Mouse (Mus musculus): ENCODE measurements around the gene Haus4.
A peak's percentile ranks its signal among the peaks of the same experiment; 100 is the strongest.

Gene Haus4

GRCm38 (mm10) chr14:54494234-54494633, 60.2 kb downstream of the Haus4 start:
- DNase-seq, result peak; percentile 81

DNA sequence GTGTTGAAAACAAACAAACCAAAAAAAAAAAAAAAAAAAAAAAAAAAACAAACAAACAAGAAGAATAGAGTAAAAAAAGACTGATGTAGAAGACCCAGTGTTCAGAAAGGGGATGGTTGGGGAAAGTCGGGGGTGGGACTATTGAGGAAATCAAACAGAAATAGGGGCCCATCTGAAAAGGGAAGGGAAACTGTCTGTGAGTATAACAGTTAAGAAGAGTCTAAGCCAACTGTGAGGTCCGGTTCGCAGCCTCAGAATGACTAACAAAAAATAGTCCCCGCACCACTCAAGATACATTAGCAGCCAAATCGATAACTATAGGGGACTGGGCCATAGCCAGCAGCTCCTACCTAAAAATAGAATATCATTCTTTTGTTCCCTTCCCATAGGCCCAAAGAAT, 61.2 kb downstream of the Haus4 start:
- DNase-seq, result no peak

DNA sequence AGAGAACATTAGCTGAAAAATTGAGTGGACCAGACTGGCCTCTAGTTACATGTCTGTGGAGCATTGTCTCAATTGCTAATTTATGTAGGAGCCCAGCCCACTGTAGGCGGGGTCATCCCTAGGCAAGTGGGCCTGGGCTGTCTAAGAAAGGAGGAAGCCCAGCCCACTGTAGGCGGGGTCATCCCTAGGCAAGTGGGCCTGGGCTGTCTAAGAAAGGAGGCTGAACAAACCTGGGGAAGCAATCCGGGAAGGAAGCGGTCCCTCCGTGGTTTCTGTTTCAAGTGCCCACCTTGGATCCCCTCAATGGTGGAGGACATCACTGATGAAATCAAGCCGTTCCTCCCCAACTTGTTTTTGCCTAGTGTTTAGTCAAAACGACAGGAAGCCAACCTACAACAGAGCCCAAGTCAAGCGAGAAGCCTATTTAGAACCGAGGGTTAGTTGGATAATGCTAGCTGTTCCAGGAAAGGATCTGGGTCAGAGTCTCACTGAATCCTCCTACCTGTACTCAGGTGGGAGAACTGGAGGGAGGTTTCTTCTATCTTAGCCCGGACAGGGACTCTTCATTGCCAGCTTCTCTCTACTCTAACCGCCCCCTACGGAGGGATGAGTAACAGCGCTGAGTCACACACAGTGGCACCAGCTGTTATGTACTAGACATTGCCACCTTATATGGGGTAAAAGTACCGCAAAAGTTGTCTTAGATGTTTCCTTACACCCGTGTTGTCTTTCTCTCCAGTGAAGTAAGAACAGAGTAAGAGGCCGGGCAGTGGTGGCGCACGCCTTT, 61.9 kb downstream of the Haus4 start:
- DNase-seq, result no peak

Measured in kidney, postnatal 10 days (tissue).